Mouse (Mus musculus) heart, postnatal 10 days (tissue): ENCODE results near the gene Arhgef2. TPM values are rescaled to one million over a fixed set of nuclear protein-coding genes. Genes with fewer than 3 reads are reported as not detected.

Source experiments
- DNase-seq, 2 experiments: peaks; one replicate each; pipeline ENCODE4 v3.0.0; 2021
- intact Hi-C: fragments of 180-260 bp; cut with DNase I; formaldehyde crosslinking; loops from one replicate; pipeline ENCODE4 v1.15.1; 2025
- total RNA-seq, 2 experiments: library from RNA; stranded (reverse); gene quantifications; 2 replicates each; pipeline ENCODE4 v1.2.3; 2021

The Arhgef2 gene
- total RNA-seq, 2 experiments from 2014 or later, result 89.5 to 96.3 TPM

DNA sequence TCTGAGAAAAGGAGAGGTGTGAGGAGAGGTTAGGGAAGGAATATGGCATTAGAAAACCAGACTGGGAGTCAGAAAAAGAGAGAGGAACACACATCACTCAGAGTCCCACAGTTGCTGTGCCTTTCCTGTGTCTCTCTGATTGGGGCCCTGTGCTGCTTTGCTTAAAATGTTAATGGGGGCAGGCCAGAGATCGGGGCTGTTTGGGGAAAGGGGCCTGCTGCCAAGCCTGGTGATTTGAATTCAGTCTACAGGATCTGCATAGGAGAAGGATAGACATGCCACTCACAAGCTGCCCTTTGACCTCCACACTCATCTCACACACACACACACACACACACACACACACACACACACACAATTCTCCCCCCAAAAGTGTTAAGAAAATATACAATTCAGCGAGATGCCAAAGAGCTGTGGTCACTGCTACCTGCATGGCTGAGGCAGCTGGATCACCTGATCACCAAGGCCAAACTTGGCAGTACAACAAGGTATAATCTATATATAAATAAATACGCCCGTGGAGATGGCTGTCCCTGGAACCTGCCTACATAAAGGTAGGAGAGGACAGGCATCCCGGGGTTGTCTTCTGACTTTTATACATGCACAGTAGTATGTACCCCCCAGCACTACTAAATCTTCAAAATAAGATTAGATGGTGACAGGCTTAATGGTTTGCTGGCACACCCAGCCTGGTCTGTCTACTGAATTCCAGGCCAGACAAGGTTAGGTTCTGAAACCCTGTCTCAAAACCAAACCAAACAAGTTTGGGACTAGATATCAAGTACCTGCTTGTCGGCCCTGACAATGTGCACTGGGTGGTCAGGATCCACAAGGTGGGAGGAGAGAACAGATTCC is 48.0 kb downstream of the Arhgef2 start:
- DNase-seq, result peak in 1 of 2 experiments; percentile 15
- intact Hi-C loops, result no loop called here

DNA sequence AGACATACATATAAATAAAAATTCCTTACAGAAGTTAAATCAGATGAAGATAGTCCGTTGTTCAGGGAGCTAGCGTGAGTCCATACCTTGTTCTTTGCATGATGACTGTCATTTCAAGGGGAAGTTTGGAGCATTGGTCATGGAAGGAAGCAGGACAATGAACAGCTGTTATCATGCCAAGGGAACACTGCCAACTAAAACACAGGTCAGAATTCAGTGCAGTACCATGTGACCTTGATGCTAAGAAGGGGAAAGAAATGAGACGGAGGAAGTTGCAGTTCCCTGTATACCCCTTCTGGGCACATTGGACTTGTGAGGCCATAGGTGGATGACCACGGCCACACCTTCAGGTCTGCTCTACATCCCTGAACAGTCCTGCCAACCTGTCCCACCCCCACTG is 48.9 kb downstream of the Arhgef2 start:
- intact Hi-C loops, result no loop called here
- peak; percentile 67 to 80 for DNase-seq

DNA sequence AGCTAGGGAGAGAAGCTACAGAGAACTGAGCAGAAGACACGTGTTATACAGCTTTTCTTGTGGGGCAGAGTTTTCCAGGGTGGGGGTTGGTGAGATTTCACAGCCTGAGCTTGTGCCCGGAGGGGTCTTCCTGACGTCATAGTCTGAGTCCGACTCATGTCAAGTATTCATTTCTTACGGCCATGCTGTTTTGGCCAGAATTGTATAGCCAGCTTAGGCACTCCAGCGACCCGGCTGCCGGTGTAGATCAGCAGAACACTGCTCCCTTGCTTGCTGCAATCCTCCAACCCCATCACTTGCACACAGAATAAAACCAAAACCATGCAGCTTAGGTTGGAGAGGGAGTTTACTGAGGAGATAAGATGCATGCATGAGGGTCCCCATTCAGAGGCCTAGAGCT is 49.9 kb downstream of the Arhgef2 start:
- intact Hi-C loops, result no loop called here
- DNase-seq, result no peak

DNA sequence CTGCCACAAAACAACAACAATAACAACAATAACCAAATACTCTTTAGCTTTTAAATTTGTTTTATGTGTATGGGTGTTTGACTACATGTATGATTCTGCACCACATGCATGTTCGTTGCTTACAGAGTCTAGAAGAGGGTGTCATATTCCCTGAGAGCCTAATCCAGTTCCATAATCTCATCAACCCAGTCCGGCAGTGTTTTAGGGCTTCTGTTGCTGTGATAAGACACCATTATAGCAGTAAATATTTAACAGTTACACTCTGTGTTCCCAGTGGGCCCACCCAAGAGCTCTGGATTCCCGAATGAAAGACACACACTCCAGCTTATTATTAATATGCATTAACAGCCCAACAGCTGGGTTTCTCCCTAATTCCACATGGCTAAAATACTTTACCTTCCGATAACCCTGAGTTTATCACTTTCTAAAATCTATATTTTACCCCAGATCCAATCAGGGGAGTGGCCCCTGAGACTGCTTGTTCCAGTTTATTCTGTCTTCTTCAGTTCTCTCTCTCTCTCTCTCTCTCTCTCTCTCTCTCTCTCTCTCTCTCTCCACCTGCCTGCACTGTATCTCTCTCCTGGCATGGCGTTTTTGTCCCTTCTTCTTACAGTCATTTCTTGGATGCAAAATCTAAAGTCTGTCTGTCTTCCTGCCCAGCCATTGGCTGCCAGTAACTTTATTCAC is 52.8 kb downstream of the Arhgef2 start:
- DNase-seq, result no peak
- intact Hi-C loops, result no loop called here

DNA sequence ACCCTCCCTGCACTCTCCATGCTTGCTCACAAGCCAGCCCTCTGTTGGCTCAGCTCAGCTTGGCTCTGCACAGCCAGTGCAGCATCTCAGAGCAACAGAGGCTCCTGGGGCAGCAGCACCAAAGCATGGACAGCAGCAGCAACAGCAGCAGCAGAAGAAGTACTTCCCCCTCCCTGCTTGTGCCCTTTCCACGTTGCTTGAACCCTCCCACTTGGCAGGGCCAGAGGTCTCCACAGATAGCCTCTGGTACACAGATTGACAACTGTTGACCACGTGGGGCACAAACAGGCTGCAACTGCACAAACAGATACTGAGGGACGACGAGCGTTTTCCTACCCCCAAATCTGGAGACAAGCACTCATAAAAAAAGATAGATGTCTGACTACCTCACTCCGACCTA is 54.0 kb downstream of the Arhgef2 start:
- intact Hi-C loops, result no loop called here
- no peak for DNase-seq

DNA sequence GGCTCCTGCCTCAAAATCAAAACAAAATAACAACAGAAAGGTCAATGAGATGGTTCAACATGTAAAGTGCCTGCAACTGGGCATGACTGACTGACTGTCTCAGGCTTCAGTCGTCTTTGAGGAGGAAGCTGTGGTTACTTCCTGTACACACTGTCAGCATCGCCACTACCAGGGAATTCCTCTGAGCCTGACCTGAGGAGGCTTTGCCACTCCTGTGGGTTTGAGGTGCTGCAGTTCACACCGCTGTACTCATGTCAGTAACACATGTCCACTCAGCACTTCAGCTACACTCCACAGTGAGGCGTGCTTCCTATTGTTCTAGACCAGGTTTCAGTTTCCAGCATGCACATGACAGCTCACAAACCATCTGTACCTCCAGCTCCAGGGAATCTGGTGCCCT is 58.3 kb downstream of the Arhgef2 start:
- intact Hi-C loops, result no loop called here
- no peak for DNase-seq

DNA sequence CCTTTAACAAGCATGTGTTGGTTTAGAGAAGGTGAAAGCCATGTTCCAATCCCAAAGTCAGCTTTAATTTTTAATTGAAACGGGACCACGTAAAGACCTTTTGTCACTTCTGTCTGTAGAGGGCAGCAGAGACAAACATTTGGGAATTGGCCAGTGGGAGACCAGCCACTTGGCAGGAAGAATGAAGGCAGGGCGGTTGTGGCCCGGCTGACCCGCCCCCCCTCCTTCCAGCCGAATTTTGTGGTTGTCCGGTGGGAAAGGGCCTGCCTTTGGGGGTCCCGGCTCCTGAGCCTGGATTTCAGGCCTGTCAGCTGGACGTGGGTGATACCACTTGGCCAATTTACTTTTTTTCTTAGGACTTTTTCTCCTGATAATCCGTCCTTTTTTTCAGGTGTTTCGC is 71.6 kb downstream of the Arhgef2 start:
- DNase-seq, result peak; percentile 89 to 92

DNA sequence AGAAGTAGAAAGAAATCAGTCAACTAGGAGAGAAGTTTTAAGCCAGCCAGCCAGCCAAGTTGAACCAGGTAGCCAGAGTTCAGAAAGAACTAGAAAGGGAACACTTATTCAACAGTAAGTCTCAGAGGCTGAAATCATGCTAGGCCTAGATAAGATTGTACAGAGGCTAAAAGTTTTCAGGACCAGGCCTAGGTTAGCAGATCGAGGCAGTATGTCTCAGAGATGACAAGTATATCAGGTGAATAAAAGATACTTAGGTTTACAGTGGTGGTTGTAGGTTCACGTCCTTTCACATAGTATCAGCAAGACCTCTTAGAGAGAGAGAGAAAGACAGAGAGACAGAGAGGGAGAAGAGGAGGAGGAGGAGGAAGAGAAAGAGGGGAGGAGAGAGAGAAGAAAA is 78.0 kb downstream of the Arhgef2 start:
- no peak for DNase-seq
- intact Hi-C loops, result no loop called here

More for the DNA sequence above, 71.6 kb downstream of the Arhgef2 start:
- intact Hi-C loops, result loop anchor here (5.0 kb wide), 1 partner anchor 60 kb away; no protein-coding TSS in a partner anchor

DNA sequence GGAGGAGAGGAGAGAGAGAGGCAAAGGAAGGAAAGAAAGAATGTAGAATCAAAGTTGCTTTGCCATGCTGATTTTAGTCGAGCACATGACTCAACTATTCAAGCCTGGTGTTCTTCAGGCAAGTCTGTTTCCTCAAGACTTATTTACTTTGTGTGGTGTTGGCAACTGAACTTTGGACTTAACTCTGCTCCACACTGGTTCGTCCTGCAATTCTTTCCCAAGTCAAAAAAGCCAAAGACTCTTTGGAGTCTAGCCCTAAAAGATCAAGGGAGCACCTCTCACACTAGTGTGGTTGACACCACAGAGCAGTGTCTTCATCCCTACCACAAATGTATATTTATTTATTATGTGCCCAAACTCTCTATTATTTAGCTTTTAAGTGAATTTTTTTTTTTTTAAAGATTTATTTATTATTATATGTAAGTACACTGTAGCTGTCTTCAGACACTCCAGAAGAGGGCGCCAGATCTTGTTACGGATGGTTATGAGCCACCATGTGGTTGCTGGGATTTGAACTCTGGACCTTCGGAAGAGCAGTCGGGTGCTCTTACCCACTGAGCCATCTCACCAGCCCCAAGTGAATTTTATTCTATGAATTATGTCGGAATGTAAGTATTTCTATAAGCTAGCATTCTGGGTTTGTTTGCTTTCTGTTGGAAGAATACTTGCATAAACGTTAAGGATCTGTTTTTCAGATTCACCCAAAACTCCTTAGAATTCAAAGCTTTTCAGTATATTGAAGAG is 78.6 kb downstream of the Arhgef2 start:
- no peak for DNase-seq
- intact Hi-C loops, result no loop called here

DNA sequence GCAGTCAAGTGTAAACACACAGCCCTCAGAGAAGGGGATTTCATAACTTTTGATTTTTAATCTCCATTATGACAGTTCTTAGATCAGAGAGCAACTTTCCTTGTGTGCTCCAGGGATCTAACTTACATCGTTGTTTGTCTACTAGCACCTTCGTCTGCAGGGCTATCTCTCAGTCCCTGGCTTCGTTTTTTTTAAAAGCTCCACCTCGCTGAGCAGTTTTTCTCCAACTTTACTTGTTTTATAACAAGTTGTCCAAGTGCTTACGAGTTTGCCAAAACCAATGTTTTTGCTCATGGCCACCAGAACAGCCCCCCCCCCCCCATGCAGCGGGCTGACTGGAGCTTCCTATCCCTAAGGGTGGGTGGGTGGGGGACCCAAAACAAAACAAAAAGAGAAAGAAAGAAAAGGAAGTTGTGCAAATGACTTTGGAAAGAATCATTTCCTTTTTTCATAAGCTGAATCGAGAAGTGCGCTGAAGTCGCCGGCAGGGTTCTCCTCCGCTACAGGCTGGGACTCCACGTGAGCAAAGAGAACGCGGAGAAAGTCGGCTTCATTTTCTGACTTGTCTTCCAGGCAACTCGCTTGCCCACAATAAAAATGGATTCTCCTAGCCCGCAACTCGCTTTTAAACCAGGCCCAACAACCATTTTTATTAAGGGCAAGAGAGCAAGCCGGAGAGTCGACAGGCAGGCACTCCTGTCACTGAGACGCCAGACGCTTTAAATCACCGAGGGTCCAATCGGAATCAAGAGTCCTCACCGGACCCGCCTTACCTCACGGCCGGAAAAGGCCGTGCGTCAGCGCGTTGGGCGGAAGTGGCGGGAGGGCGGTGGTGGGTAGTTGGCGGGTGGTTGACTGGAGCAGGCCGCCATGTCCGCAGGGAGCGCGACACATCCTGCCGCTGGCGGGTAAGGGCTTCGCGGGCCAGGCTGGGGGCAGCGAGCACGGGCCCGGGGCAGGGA is 79.5 kb downstream of the Arhgef2 start, which contains the start of gene Khdc4:
Gene Khdc4 (plus strand): TSS at position 824 of the 962 bp plus-strand sequence.
- intact Hi-C loops, result no loop called here
- DNase-seq, result peak; percentile 98 to 99

DNA sequence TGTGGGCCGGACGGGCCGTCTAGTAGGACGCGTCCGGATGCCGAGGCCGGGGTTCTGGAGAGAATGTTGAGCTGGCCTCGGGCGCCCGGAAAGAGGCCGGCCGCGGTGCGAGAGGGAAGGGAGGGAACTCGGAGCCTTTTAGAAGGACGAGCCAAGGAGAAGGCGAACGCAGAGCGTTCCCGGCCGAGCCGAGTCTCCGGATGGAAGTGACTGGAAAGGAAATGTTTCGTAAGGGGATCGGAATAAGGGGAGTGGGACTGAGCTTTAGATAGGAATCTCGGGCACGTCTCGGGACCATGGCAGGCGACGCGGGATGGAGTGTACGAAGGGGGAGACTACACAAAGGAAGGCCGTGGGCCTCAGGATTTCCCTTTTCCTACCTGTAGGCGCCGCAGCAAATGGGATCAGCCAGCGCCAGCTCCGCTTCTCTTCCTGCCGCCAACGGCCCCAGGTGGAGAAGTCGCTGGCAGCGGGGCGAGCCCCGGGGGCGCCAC is 80.2 kb downstream of the Arhgef2 start:
- intact Hi-C loops, result loop anchor here (2.0 kb wide), 1 partner anchor 17 kb away; no protein-coding TSS in a partner anchor
- DNase-seq, result no peak

DNA sequence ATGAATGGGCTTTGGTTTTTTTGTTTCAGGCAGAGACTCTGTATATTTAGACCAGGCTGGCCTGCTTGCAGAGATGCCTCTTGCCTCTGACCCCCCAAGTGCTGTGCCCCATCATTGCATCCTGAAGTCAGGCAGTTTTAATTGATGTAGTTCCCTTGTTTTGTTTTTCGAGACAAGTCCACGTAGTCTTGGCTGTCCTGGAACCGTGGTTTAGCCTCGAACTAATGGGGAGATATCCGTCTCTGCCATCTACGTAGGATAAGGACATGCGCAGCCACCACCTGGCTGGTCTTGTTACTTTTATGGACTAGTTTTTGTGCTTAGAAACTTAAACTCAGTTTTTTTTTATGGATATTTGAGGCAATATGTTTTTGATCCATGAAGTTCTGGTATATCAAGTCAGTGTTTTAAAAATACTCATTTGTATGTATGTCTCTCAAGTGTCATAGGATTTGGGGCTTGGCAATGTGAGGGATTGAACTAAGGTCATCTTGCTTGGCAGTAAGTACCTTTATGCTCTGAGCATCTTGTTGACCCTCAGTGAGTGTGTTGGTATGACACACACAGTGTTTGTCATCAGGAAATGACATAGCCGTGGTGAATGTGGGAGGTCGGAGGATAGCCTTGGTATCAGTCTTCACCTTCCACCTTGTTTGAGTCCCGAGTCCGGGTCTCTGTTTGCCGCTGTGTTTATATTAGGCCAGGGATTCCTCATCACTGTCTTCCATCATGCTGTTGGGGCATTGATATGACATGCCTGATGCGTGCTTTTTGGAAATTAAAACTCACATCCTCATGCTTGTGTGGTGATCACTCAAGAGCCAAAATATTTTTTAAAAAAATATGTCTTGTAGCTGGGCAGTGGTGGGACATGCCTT is 81.2 kb downstream of the Arhgef2 start:
- intact Hi-C loops, result loop anchor here (2.0 kb wide), 1 partner anchor 16 kb away; no protein-coding TSS in a partner anchor
- no peak for DNase-seq

DNA sequence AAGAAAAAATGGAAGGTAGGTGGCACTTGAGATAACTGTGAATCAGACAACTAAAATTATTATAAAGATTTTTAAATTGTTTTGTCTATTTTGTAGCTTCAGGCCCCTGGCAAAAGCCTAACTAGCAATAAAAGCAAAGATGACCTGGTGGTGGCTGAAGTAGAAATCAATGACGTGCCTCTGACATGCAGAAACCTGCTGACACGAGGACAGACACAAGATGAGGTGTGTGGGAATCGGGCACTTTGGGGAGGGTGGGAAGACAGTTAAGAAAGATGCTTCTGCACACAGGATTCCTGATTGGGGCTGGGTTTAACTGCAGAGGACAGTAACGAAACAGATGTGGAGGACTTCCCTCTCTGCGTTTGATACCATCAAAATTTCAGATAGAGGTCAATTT is 83.3 kb downstream of the Arhgef2 start:
- no peak for DNase-seq
- intact Hi-C loops, result no loop called here

DNA sequence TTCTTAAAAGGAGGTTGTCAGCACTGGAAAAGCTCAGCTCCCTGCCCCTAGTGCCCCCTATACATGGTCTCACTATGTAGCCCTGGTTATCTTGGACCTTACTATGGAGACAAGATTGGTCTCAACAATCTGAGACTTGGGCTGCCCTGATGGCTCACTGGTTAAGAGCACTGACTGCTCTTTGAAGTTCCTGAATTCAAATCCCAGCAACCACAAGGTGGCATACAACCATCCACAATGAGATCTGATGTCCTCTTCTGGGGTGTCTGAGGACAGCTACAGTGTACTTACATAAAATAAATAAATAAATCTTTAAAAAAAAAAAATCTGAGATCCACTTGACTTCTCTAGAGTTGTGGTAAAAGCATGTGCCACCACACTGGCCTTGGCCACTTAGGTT is 89.8 kb downstream of the Arhgef2 start:
- peak in 1 of 2 experiments; percentile 20 for DNase-seq
- intact Hi-C loops, result no loop called here

Other genes starting within 250 kb of the Arhgef2 start
- gene Paqr6, start 241.4 kb upstream of the Arhgef2 start, total RNA-seq, result 1 to 10 TPM in 1 of 2 experiments, under 1 TPM in 1; 0.35 to 1.3 TPM
- gene Bglap3, start 233.2 kb upstream of the Arhgef2 start, total RNA-seq, result not detected
- not detected for gene Bglap2, start 227.3 kb upstream of the Arhgef2 start, total RNA-seq
- gene Bglap, start 221.5 kb upstream of the Arhgef2 start, total RNA-seq, result not detected
- 10 to 100 TPM; 43.4 to 49.5 TPM for gene Pmf1, start 195.6 kb upstream of the Arhgef2 start, total RNA-seq
- 10 to 100 TPM; 15.2 to 16.3 TPM for gene Slc25a44, start 180.8 kb upstream of the Arhgef2 start, total RNA-seq
- 1 to 10 TPM; 1.8 to 1.9 TPM for gene Sema4a, start 144.8 kb upstream of the Arhgef2 start, total RNA-seq
- gene Lmna, start 96.0 kb upstream of the Arhgef2 start, total RNA-seq, result 100 to 1,000 TPM; 164 to 173 TPM
- gene Mex3a, start 73.6 kb upstream of the Arhgef2 start, total RNA-seq, result 1 to 10 TPM; 3.4 to 6.3 TPM
- not detected for gene Rab25, start 57.7 kb upstream of the Arhgef2 start, total RNA-seq
- 10 to 100 TPM; 87.3 to 94.0 TPM for gene Lamtor2, start 52.9 kb upstream of the Arhgef2 start, total RNA-seq
- 10 to 100 TPM; 56.5 to 57.2 TPM for gene Ubqln4, start 52.2 kb upstream of the Arhgef2 start, total RNA-seq
- 100 to 1,000 TPM; 127 to 130 TPM for gene Ssr2, start 30.1 kb upstream of the Arhgef2 start, total RNA-seq
- not detected for gene Rxfp4, start 47.2 kb downstream of the Arhgef2 start, total RNA-seq
- gene Khdc4, start 79.8 kb downstream of the Arhgef2 start, total RNA-seq, result 10 to 100 TPM; 39.5 to 42.9 TPM
- gene Rit1, start 110.9 kb downstream of the Arhgef2 start, total RNA-seq, result 10 to 100 TPM; 59.4 to 70.2 TPM
- gene Syt11, start 169.2 kb downstream of the Arhgef2 start, total RNA-seq, result 1 to 10 TPM; 5.7 to 6.7 TPM
- gene Gon4l, start 229.3 kb downstream of the Arhgef2 start, total RNA-seq, result 10 to 100 TPM; 25.4 to 33.6 TPM